Mouse (Mus musculus) bone marrow macrophage, adult 2 months (primary cell): ENCODE data around the gene Ipcef1.

Experiments
- CTCF ChIP-seq: IDR thresholded peaks from 2 replicates; pipeline ENCODE4 v1.5.1; 2012; ENCODE audit warnings: low read depth, mild to moderate bottlenecking, low read length, moderate library complexity
- POLR2A ChIP-seq: IDR thresholded peaks from 2 replicates; pipeline ENCODE4 v1.6.1; 2012; ENCODE audit warnings: mild to moderate bottlenecking, low read depth, low read length, borderline replicate concordance

GRCm38 (mm10) chr10:6979216-6979615 lies 73.1 kb downstream of the Ipcef1 start:
- TF ChIP-seq CTCF = no peak
- TF ChIP-seq POLR2A = no peak
